Mouse (Mus musculus) small intestine, adult 2 months (tissue): ENCODE measurements at regions not wholly inside any gene's neighbourhood (a gene's known extent, or its start where the extent isn't known, plus 50 kb on each side); places are given as distances from the start of the nearest gene placed in this dataset.

Source experiments
- CTCF ChIP-seq: fragments of 200-500 bp; IDR thresholded peaks from 2 replicates; pipeline ENCODE4 v1.5.1; 2012; ENCODE audit warnings: low read depth, mild to moderate bottlenecking, control low read depth, inconsistent platforms, low read length, moderate library complexity, mixed read lengths; ENCODE audit not compliant: insufficient replicate concordance, insufficient read length; ENCODE audit errors: extremely low read depth
- POLR2A ChIP-seq: fragments of 200-500 bp; IDR thresholded peaks from 2 replicates; pipeline ENCODE4 v1.6.1; 2012; ENCODE audit warnings: low read depth, mild to moderate bottlenecking, control low read depth, inconsistent platforms, low read length, moderate library complexity

- TF ChIP-seq CTCF (no peak), POLR2A (no peak)
Observed at GRCm38 (mm10) chr1:137396736-137397135, 436.5 kb upstream of the Nr5a2 start.
